Comparison of ENCODE assay signal across 8 mouse cellular contexts in genomic region chr17:4040104-4040664, GRCm38 (mm10).
A peak's percentile ranks its signal among the peaks of the same experiment; 100 is the strongest.
DNase-seq lines count a peak whose midpoint lies in the region; ATAC-seq and TF ChIP-seq lines count a peak whose summit lies in the region.

No protein-coding gene starts in this region.

- H3K27me3 ChIP-seq in hindbrain, embryonic 15.5 days, result no peaks in the 10 kb centered on the region
- no peaks in the 10 kb centered on the region for H3K27me3 ChIP-seq in midbrain, embryonic 11.5 days (ENCODE audit: control insufficient read depth, insufficient read depth, low read length)

- H3K4me2 ChIP-seq in hindbrain, embryonic 15.5 days, result 0 out of 2 replicates have a peak overlapping the region, but pooled peaks have one; percentile 9
- no peak overlapping the region for H3K4me2 ChIP-seq in midbrain, embryonic 11.5 days

- H3K9ac ChIP-seq in ES-E14 (ENCODE audit: insufficient read depth, low read depth, low read length, poor library complexity, severe bottlenecking), result no peak overlapping the region
- H3K9ac ChIP-seq in hindbrain, embryonic 15.5 days, result no peak overlapping the region
- no peak overlapping the region for H3K9ac ChIP-seq in midbrain, embryonic 11.5 days (ENCODE audit: low read length)

- 0 out of 2 replicates have a peak overlapping the region, but pooled peaks have one; percentile 4 for H3K27ac ChIP-seq in ES-E14 (ENCODE audit: insufficient read depth, low read depth, low read length, poor library complexity, severe bottlenecking)
- peak overlapping the region; percentile 30; the same call in 1 of the 2 replicates for H3K27ac ChIP-seq in hindbrain, embryonic 15.5 days (replicated peaks)
- H3K27ac ChIP-seq in midbrain, embryonic 11.5 days (ENCODE audit: low read depth, low read length), result 0 out of 2 replicates have a peak overlapping the region, but pooled peaks have one; percentile 25

- 19% methylated on average over 5 of the region's 5 CpGs for WGBS in hindbrain, embryonic 15.5 days
- WGBS in midbrain, embryonic 11.5 days, result 25% methylated on average over 5 of the region's 5 CpGs

- H3K4me3 ChIP-seq in ES-E14 (ENCODE audit: insufficient read depth in 1 of 2, low read depth in 1 of 2, low read length in 2 of 2, poor library complexity in 1 of 2, severe bottlenecking in 1 of 2), result no peak overlapping the region
- H3K4me3 ChIP-seq in hindbrain, embryonic 15.5 days, result no peak overlapping the region
- H3K4me3 ChIP-seq in midbrain, embryonic 11.5 days (ENCODE audit: low read depth, low read length), result no peak overlapping the region

- no peak for DNase-seq in ES-E14 (ENCODE audit: low read depth, low spot score)
- peak; percentile 7 for DNase-seq in adrenal gland, postnatal 36 days
- DNase-seq in gastrocnemius, postnatal 25 days, result peak; percentile 5
- peak; percentile 91 for DNase-seq in midbrain, embryonic 11.5 days (ENCODE audit: low spot score, missing footprints)
- no peak for DNase-seq in urinary bladder, postnatal 36 days (ENCODE audit: low spot score in 2 of 2)
- no peak for DNase-seq in layer of hippocampus, adult 9-10 months (ENCODE audit: low spot score)

- in situ Hi-C loops in ES-E14 (cut with MboI; ENCODE audit: low sequenced_read_pairs in 2 of 2, unreplicated experiment in 2 of 2), result no loop called here

- peaks cover 0 to 3% of the 10 kb centered on the region in 2 experiments; a peak in 1 of 4 replicates for H3K4me1 ChIP-seq in ES-E14 (ENCODE audit: control insufficient read depth in 2 of 2, insufficient read depth in 2 of 2, low read length in 2 of 2, poor library complexity in 1 of 2)
- H3K4me1 ChIP-seq in hindbrain, embryonic 15.5 days (replicated peaks), result peaks cover 6% of the 10 kb centered on the region
- no peaks in the 10 kb centered on the region; the same call in 1 of the 2 replicates for H3K4me1 ChIP-seq in midbrain, embryonic 11.5 days (ENCODE audit: control insufficient read depth, insufficient read depth, low read length)

- 0 out of 2 replicates have a peak, but pooled peaks cover under 1% of the 10 kb centered on the region for H3K9me3 ChIP-seq in ES-E14 (ENCODE audit: control insufficient read depth, insufficient read depth, low read depth, low read length)
- no peaks in the 10 kb centered on the region for H3K9me3 ChIP-seq in hindbrain, embryonic 15.5 days
- H3K9me3 ChIP-seq in midbrain, embryonic 11.5 days (ENCODE audit: control insufficient read depth, low read length), result no peaks in the 10 kb centered on the region

- no peak for ATAC-seq in hindbrain, embryonic 15.5 days (ENCODE audit: low FRiP score, low read depth)
- ATAC-seq in midbrain, embryonic 11.5 days (ENCODE audit: low FRiP score), result peak; percentile 75; the same call in 1 of the 2 replicates
- no peak for ATAC-seq in megakaryocyte, adult 5-6 weeks (ENCODE audit: poor library complexity, severe bottlenecking)

- H3K36me3 ChIP-seq in ES-E14 (ENCODE audit: control insufficient read depth, insufficient read depth, low read length, poor library complexity, severe bottlenecking), result no peaks in the 10 kb centered on the region
- H3K36me3 ChIP-seq in hindbrain, embryonic 15.5 days, result no peaks in the 10 kb centered on the region
- no peaks in the 10 kb centered on the region for H3K36me3 ChIP-seq in midbrain, embryonic 11.5 days (ENCODE audit: control insufficient read depth, insufficient read depth, low read length)

TF ChIP-seq in ES-E14, 5 proteins besides CTCF, POLR2A, EP300 and RAD21:
- no peak for TF ChIP-seq CHD2 (IDR thresholded peaks at IDR 0.05; ENCODE audit: low read depth, low read length)
- TF ChIP-seq HCFC1 (IDR thresholded peaks at IDR 0.05; ENCODE audit: borderline replicate concordance, insufficient read depth, low read length), result no peak
- TF ChIP-seq ZC3H11A (IDR thresholded peaks at IDR 0.05; ENCODE audit: borderline replicate concordance, low read depth, low read length), result no peak

Comparison
In these comparisons a context has a peak if more than half of its experiments do, and no peak if none do; other contexts are left out.
1. DNase-seq: peak in adrenal gland, postnatal 36 days (2 of 2), gastrocnemius, postnatal 25 days (single experiment) and midbrain, embryonic 11.5 days (single experiment); none in ES-E14 (single experiment), urinary bladder, postnatal 36 days (0 of 2) and layer of hippocampus, adult 9-10 months (single experiment).
2. Peak in every context shown above with its lines, with median percentiles within 50 percentile points of each other: H3K27ac ChIP-seq.